Mouse (Mus musculus) G1E (cell line): ENCODE measurements around the gene Stk24.

Source experiments
- CTCF ChIP-seq: IDR thresholded peaks from 2 replicates; pipeline ENCODE4 v1.5.1; 2012; ENCODE audit warnings: low read depth, low read length, inconsistent platforms, mixed read lengths
- POLR2AphosphoS5 ChIP-seq: IDR thresholded peaks from 2 replicates; pipeline ENCODE4 v1.6.1; 2012; ENCODE audit warnings: low read depth, low read length, inconsistent platforms; ENCODE audit not compliant: insufficient replicate concordance

DNA sequence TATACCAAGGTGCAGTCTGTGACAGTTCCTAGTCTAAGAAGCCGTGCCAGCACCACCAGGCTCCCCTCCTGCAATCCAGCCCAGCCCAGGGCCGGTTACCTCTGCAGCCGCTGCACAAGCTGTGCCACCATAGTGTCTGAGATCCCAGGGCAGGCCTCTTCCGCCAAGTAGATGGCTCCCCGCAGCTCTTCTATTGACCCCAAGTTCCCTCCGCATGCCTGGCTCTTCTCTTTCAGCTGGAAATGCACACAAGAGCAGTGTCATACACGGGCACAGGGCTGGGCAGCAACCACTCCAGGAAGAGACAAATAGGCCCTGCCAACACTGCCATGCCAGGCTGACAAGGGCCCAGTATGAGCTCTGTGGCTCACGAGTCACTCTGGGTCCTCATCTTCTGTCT lies 87.9 kb downstream of the Stk24 start:
- TF ChIP-seq CTCF = no peak
- TF ChIP-seq POLR2AphosphoS5 = no peak
